Mouse (Mus musculus): ENCODE results near the gene Olfr506. TPM values are rescaled to one million over a fixed set of nuclear protein-coding genes. Genes with fewer than 3 reads are reported as not detected.
"Not testable (repeated sequence)": the region's sequence is repeated elsewhere in the genome, so short reads cannot be mapped to it uniquely, and the experiment has no call there.

Olfr506 gene
- not detected in 2 replicates for polyA plus RNA-seq (2016; fragmentation: Nextera tagmentation; extraction: Ambion mirVana)

DNA sequence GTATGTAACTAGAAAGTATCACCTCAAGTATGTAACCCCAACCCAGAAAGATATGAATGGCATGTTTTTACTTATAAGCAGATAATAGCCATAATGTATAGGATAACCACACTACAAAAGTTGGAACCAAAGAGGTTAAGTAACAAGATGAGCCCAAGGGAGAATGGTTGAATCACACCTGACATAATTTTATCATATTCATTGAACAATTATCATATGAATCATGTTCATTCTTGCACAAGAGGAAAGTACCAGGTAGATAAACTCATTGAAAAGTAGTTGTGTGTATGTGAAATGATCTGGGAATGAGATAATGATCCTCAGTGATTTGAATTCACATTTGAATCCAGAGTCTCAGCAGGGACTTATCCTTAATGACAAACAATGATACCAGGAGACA, at the start of gene Olfr506:
Gene Olfr506, plus strand, starts transcription at position 301 of the 400 bp plus-strand sequence.
- no peaks in the 10 kb centered on the region for H3K4me1 ChIP-seq
- no peak within 1 kb of the TSS for H3K27ac ChIP-seq
- no peaks in the 10 kb centered on the region for H3K36me3 ChIP-seq
- no peak within 1 kb of the TSS for H3K4me3 ChIP-seq
- H3K27me3 ChIP-seq (ENCODE audit: low read depth, poor library complexity, severe bottlenecking): no peaks in the 10 kb centered on the region
- no peaks in the 10 kb centered on the region for H3K9me3 ChIP-seq (replicated peaks)
- no peak for DNase-seq (ENCODE audit: low spot score)

DNA sequence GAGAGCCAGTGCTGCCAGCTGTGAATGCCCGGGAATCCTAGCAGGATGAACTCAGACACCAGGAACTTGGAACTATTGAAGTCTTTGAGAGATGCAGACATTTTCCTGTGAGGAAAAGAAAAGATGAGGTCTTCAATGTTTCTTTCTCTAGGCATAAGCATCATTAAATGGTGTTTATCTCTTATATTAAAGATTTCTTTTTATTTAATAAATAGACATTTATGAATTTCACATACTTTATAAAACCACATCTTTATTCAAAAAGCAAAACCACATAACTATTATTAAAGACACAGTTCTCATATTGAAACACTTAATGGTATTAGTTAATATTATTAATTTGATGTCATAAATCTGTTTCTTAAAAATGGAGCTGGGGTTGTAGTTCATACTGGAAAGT, 44.9 kb upstream of the Olfr506 start, which contains the start of gene Olfr504:
Gene Olfr504, minus strand, starts transcription at position 101 of the 400 bp plus-strand sequence.
- no peak for DNase-seq (ENCODE audit: low spot score)
- H3K9me3 ChIP-seq (replicated peaks): no peaks in the 10 kb centered on the region
- no peak within 1 kb of the TSS for H3K4me3 ChIP-seq

DNA sequence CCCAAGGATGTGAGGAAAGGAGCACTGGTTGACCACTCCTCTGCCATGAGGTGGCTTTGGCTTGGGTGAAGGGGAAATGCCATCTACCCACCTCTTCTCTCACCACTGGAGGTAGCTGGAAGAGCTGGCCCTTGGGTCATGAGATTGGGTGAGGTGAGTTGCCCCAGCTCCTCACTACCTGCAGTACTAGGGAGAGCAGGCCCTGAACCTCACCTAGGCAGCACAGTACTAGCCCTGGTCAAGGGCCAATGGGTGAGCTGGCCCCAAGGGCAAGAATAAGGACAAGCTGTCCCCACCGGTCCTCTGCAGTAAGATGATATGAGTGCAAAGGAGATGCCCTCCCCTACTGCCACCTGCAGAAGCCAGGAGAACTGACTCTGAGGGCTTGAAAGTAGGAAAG, 20.8 kb upstream of the Olfr506 start:
- H3K27ac ChIP-seq: no peak overlapping the region
- H3K4me3 ChIP-seq: no peak overlapping the region
- H3K9me3 ChIP-seq (replicated peaks): no peaks in the 10 kb centered on the region
- WGBS: 95% methylated on average over 1 of the region's 1 CpGs
- DNase-seq (ENCODE audit: low spot score): no peak
- H3K27me3 ChIP-seq (ENCODE audit: low read depth, poor library complexity, severe bottlenecking): no peaks in the 10 kb centered on the region
- no peaks in the 10 kb centered on the region for H3K36me3 ChIP-seq
- no peaks in the 10 kb centered on the region for H3K4me1 ChIP-seq

More for the DNA sequence above, 44.9 kb upstream of the Olfr506 start, which contains the start of gene Olfr504:
- H3K27ac ChIP-seq: no peak within 1 kb of the TSS
- H3K4me1 ChIP-seq: no peaks in the 10 kb centered on the region
- no peaks in the 10 kb centered on the region for H3K27me3 ChIP-seq (ENCODE audit: low read depth, poor library complexity, severe bottlenecking)
- no peaks in the 10 kb centered on the region for H3K36me3 ChIP-seq
- WGBS: 83% methylated on average over 1 of the region's 1 CpGs

DNA sequence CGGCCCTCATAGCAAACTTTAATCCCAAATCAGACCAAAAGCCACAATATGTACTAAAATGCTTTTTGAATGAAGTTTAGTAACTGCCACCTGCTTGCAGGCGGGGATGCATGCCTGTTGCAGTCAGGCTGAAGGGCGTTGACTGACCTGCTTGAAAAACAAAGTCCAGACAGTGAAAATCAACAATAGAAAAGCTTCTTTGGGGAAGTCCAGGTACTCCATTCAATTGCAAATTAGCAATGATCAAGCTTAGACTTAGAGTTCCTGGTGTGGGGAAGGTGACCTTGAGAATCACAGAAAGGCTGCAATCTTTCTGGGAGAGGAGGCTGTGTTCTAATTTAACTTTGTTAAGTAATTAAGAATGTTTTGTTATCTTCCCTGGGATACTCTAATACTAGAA, 8.7 kb upstream of the Olfr506 start:
- not testable (repeated sequence) for DNase-seq (ENCODE audit: low spot score)

DNA sequence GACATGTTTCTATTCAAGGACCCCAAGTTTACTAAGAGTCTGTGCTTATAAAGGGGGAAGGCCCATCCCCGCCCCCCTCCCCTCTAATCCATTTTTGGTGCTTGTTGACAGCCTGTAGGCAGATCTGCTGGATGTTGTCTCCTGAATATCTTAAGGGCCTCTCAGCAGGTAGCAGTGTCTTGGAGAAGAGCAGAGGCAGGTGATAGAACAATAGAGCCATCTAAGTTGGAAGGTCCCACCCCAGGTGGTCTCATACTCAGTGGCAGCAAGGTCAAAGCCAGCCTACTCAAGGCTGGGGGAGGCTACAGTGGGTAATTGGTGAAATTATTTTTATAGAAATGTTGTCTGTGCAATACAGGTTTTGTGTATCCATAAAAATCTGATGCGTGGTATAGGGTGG, 3.5 kb downstream of the Olfr506 start:
- no peak for DNase-seq (ENCODE audit: low spot score)
- no peaks in the 10 kb centered on the region for H3K36me3 ChIP-seq
- H3K4me1 ChIP-seq: no peaks in the 10 kb centered on the region
- no peak overlapping the region for H3K4me3 ChIP-seq
- H3K27ac ChIP-seq: no peak overlapping the region
- no peaks in the 10 kb centered on the region for H3K27me3 ChIP-seq (ENCODE audit: low read depth, poor library complexity, severe bottlenecking)
- no peaks in the 10 kb centered on the region for H3K9me3 ChIP-seq (replicated peaks)
- 93% methylated on average over 2 of the region's 2 CpGs for WGBS

More for the DNA sequence above, 8.7 kb upstream of the Olfr506 start:
- H3K9me3 ChIP-seq (replicated peaks); H3K27me3 ChIP-seq (ENCODE audit: low read depth, poor library complexity, severe bottlenecking); H3K4me3 ChIP-seq; H3K4me1 ChIP-seq; H3K27ac ChIP-seq; H3K36me3 ChIP-seq: not testable (repeated sequence)
- 83% methylated on average over 3 of the region's 3 CpGs for WGBS

DNA sequence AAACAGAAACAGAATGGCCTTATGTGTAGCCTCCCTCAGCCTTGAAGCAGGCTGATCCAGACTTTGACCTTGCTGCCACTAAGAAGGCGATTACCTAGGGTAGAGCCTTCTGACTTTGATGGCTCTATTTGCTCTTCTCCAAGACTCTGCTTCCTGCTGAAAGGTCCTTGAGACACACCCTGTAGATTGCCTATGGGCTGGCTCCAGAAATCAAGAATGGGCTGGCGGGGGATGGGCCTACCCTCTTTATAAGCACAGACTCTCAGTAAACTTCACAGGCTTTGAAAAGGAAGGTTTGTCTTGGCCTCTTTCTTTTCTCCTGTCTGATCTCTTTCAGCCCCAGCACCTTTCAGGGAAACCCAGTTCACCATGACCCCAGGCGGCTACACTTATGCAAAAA, 6.2 kb downstream of the Olfr506 start:
- not testable (repeated sequence) for H3K4me3 ChIP-seq; H3K9me3 ChIP-seq (replicated peaks); H3K27me3 ChIP-seq (ENCODE audit: low read depth, poor library complexity, severe bottlenecking); H3K4me1 ChIP-seq; H3K36me3 ChIP-seq; DNase-seq (ENCODE audit: low spot score); H3K27ac ChIP-seq
- WGBS: 73% methylated on average over 3 of the region's 3 CpGs

DNA sequence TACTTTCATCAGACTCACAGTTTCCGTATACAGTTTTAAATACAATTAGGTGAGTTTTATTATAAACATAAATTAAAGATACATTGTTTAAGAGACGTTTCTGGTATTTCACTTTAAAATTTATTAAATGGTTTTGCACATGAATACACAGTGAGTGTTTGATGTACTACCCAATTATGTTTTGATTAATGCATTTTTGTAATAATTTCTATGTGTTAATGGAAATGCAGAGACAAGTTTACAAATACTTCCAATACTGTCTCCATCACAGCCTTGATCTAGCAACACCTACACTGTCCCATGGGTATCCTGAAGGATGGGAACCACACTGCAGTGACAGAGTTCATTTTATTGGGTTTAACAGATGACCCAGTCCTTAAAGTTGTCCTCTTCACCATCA, 10.9 kb downstream of the Olfr506 start, which contains the start of gene Olfr507:
Gene Olfr507, plus strand, starts transcription at position 301 of the 400 bp plus-strand sequence.
- H3K36me3 ChIP-seq: no peaks in the 10 kb centered on the region
- no peak within 1 kb of the TSS for H3K4me3 ChIP-seq
- H3K27ac ChIP-seq: no peak within 1 kb of the TSS
- no peaks in the 10 kb centered on the region for H3K9me3 ChIP-seq (replicated peaks)
- H3K27me3 ChIP-seq (ENCODE audit: low read depth, poor library complexity, severe bottlenecking): no peaks in the 10 kb centered on the region
- WGBS: 86% methylated on average over 2 of the region's 2 CpGs
- no peak for DNase-seq (ENCODE audit: low spot score)
- H3K4me1 ChIP-seq: no peaks in the 10 kb centered on the region

DNA sequence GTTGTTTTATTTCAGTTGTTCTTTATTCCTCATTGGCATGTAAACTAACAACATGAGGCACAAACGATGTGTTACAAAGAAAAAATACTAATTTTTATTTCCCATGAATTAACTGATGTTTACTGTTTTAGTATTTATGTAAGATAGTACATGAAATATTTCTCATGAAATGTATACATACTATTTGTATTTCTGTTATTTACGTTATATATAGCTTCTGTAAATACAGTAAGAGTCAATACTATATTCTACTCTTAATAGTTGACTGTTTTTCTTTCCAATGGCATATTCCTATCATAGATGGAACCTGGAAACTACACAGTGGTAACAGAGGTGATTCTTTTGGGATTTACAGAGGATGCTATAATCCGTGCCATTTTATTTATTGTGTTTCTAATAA, 19.1 kb downstream of the Olfr506 start, which contains the start of gene Olfr508:
Gene Olfr508, plus strand, starts transcription at position 301 of the 400 bp plus-strand sequence.
- Histone ChIP-seq H3K36me3 (no peaks in the 10 kb centered on the region), H3K27me3 (ENCODE audit: low read depth, poor library complexity, severe bottlenecking) (no peaks in the 10 kb centered on the region), H3K4me1 (no peaks in the 10 kb centered on the region), H3K9me3 (replicated peaks) (no peaks in the 10 kb centered on the region), H3K4me3 (no peak within 1 kb of the TSS), H3K27ac (no peak within 1 kb of the TSS)
- no peak for DNase-seq (ENCODE audit: low spot score)
- 85% methylated on average over 3 of the region's 3 CpGs for WGBS

DNA sequence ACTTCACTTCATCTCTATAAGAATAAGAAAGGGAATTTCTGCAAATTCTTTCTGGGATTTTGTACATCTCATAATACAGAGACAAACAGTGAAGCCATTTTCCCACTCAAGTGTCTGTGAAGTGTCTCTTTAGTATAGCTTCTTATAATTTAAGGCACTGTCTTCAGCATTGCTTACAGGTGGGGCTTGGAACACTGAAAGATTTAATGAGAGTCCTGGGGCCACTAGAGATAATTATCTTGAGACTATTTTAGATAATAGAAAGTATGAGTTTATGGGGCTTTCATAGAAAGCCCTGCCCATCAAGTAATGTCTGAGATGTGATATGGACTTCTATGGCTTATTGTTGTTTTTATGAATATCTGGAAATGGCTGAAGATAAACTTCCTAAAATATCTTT, 41.2 kb downstream of the Olfr506 start, which contains the start of gene Olfr509:
Gene Olfr509, minus strand, starts transcription at position 101 of the 400 bp plus-strand sequence.
- H3K4me1 ChIP-seq: no peaks in the 10 kb centered on the region
- no peak for DNase-seq (ENCODE audit: low spot score)
- H3K27me3 ChIP-seq (ENCODE audit: low read depth, poor library complexity, severe bottlenecking): no peaks in the 10 kb centered on the region
- H3K9me3 ChIP-seq (replicated peaks): no peaks in the 10 kb centered on the region
- no peaks in the 10 kb centered on the region for H3K36me3 ChIP-seq
- no peak within 1 kb of the TSS for H3K27ac ChIP-seq
- no peak within 1 kb of the TSS for H3K4me3 ChIP-seq

DNA sequence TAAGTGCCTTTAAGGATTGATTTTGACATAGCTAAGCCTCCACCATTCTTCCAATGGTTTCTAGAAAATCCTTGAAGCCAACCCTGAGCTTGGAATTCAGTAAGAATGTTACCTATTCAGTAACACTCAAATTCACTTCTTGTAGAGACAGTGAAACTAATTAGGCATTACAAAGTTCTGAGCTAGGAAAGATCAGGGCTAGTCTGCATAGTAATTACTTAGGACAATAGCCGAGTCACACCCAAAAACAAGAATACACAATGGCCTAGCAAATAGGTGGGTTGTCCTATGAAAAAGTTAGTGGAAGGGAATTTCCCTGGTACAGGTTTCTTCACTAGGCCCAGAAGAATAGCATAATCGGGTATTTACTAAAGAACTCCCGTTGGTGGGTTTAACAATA, 51.8 kb downstream of the Olfr506 start:
- Histone ChIP-seq H3K4me3 (no peak overlapping the region), H3K9me3 (replicated peaks) (no peaks in the 10 kb centered on the region), H3K4me1 (no peaks in the 10 kb centered on the region), H3K27ac (no peak overlapping the region), H3K36me3 (no peaks in the 10 kb centered on the region), H3K27me3 (ENCODE audit: low read depth, poor library complexity, severe bottlenecking) (no peaks in the 10 kb centered on the region)
- 92% methylated on average over 3 of the region's 3 CpGs for WGBS
- DNase-seq (ENCODE audit: low spot score): no peak

Other genes starting within 250 kb of the Olfr506 start
- not detected in 2 replicates for gene Olfr494, start 245.5 kb upstream of the Olfr506 start, polyA plus RNA-seq (2016; fragmentation: Nextera tagmentation; extraction: Ambion mirVana)
- gene Olfr495, start 217.6 kb upstream of the Olfr506 start, polyA plus RNA-seq (2016; fragmentation: Nextera tagmentation; extraction: Ambion mirVana): not detected in 2 replicates
- gene Olfr497, start 190.4 kb upstream of the Olfr506 start, polyA plus RNA-seq (2016; fragmentation: Nextera tagmentation; extraction: Ambion mirVana): not detected in 2 replicates
- not detected in 2 replicates for gene Olfr498, start 145.5 kb upstream of the Olfr506 start, polyA plus RNA-seq (2016; fragmentation: Nextera tagmentation; extraction: Ambion mirVana)
- not detected in 2 replicates for gene Olfr502, start 85.7 kb upstream of the Olfr506 start, polyA plus RNA-seq (2016; fragmentation: Nextera tagmentation; extraction: Ambion mirVana)
- not detected in 2 replicates for gene Olfr503, start 66.3 kb upstream of the Olfr506 start, polyA plus RNA-seq (2016; fragmentation: Nextera tagmentation; extraction: Ambion mirVana)
- not detected in 2 replicates for gene Olfr504, start 45.0 kb upstream of the Olfr506 start, polyA plus RNA-seq (2016; fragmentation: Nextera tagmentation; extraction: Ambion mirVana)
- not detected in 2 replicates for gene Olfr507, start 11.0 kb downstream of the Olfr506 start, polyA plus RNA-seq (2016; fragmentation: Nextera tagmentation; extraction: Ambion mirVana)
- gene Olfr508, start 19.2 kb downstream of the Olfr506 start, polyA plus RNA-seq (2016; fragmentation: Nextera tagmentation; extraction: Ambion mirVana): not detected in 2 replicates
- gene Olfr509, start 41.1 kb downstream of the Olfr506 start, polyA plus RNA-seq (2016; fragmentation: Nextera tagmentation; extraction: Ambion mirVana): not detected in 2 replicates
- gene Olfr510, start 55.6 kb downstream of the Olfr506 start, polyA plus RNA-seq (2016; fragmentation: Nextera tagmentation; extraction: Ambion mirVana): not detected in 2 replicates
- gene Olfr512, start 102.5 kb downstream of the Olfr506 start, polyA plus RNA-seq (2016; fragmentation: Nextera tagmentation; extraction: Ambion mirVana): not detected in 2 replicates
- gene Olfr513, start 140.2 kb downstream of the Olfr506 start, polyA plus RNA-seq (2016; fragmentation: Nextera tagmentation; extraction: Ambion mirVana): not detected in 2 replicates
- not detected in 2 replicates for gene Olfr514, start 215.2 kb downstream of the Olfr506 start, polyA plus RNA-seq (2016; fragmentation: Nextera tagmentation; extraction: Ambion mirVana)
- not detected in 2 replicates for gene Olfr516, start 239.7 kb downstream of the Olfr506 start, polyA plus RNA-seq (2016; fragmentation: Nextera tagmentation; extraction: Ambion mirVana)

Data from limb, embryonic 10.5 days (tissue).